ENCODE assay signal across 24 mouse cellular contexts in the genomic region with DNA sequence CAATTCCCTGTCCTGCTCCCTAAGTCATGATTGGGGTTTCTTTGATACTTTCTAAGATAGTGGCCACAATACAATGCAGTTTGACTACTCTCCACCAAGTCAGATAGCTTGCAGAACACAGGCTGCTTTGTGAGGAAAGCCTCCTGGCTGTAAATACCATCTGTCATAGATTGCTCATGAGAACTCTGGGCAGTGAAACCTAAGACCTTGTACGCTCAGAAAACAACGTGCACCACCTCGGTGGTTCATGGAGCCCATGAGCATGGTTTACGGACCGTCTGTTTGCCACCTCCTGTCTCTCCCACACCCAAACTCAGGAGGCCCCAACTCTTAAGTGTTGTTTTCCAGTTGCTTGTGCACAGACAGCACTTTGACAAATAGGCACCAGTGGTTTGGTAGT.
A peak's percentile ranks its signal among the peaks of the same experiment; 100 is the strongest.
DNase-seq lines count a peak whose midpoint lies in the region; ATAC-seq and TF ChIP-seq lines count a peak whose summit lies in the region.
"Had no signal": no experiment of that assay in that cellular context is flagged by ENCODE, and none has a peak within 500 bp of the region (broad histone marks: within the 10 kb centered on the region; RNA-seq: fewer than 3 reads in every experiment).

No protein-coding gene starts in this region.

- 48% methylated on average over 5 of the region's 5 CpGs for WGBS in embryonic facial prominence, embryonic 11.5 days
- WGBS in embryonic facial prominence, embryonic 10.5 days, result 55% methylated on average over 5 of the region's 5 CpGs
- 30% methylated on average over 5 of the region's 5 CpGs for WGBS in kidney, postnatal 0 days
- 33% methylated on average over 5 of the region's 5 CpGs for WGBS in embryonic facial prominence, embryonic 14.5 days
- WGBS in liver, embryonic 14.5 days (ENCODE audit: insufficient replicate concordance), result 70% methylated on average over 5 of the region's 5 CpGs

- H3K9ac ChIP-seq in embryonic facial prominence, embryonic 11.5 days (replicated peaks; ENCODE audit: low read length), result no peak overlapping the region
- H3K9ac ChIP-seq in kidney, postnatal 0 days (ENCODE audit: low read depth, low read length), result no peak overlapping the region
- H3K9ac ChIP-seq in embryonic facial prominence, embryonic 14.5 days (ENCODE audit: low read depth, low read length), result no peak overlapping the region
- no peak overlapping the region for H3K9ac ChIP-seq in liver, embryonic 14.5 days (replicated peaks)
- H3K9ac ChIP-seq: neural tube, embryonic 15.5 days had no signal

- no peaks in the 10 kb centered on the region for H3K36me3 ChIP-seq in embryonic facial prominence, embryonic 11.5 days (replicated peaks; ENCODE audit: control insufficient read depth, insufficient read depth, low read depth, low read length)
- H3K36me3 ChIP-seq in embryonic facial prominence, embryonic 10.5 days (replicated peaks), result peaks cover 23% of the 10 kb centered on the region
- no peaks in the 10 kb centered on the region for H3K36me3 ChIP-seq in kidney, postnatal 0 days (ENCODE audit: insufficient read depth, low read length)
- 0 out of 2 replicates have a peak, but pooled peaks cover 5% of the 10 kb centered on the region for H3K36me3 ChIP-seq in embryonic facial prominence, embryonic 14.5 days (ENCODE audit: control insufficient read depth, insufficient read depth, low read length)
- no peaks in the 10 kb centered on the region; the same call in 1 of the 2 replicates for H3K36me3 ChIP-seq in liver, embryonic 14.5 days (replicated peaks; ENCODE audit: control insufficient read depth, insufficient read depth, low read depth)
- H3K36me3 ChIP-seq: neural tube, embryonic 15.5 days had no signal

- DNase-seq in embryonic facial prominence, embryonic 11.5 days (ENCODE audit: low spot score), result peak; percentile 34
- no peak for DNase-seq in embryonic facial prominence, embryonic 10.5 days (ENCODE audit: low spot score)
- peak; percentile 57 for DNase-seq in kidney, postnatal 0 days (ENCODE audit: low spot score)
- DNase-seq in kidney, postnatal 14 days, result no peak
- DNase-seq in embryonic facial prominence, embryonic 14.5 days (ENCODE audit: low spot score), result peak; percentile 39
- DNase-seq in liver, embryonic 14.5 days (ENCODE audit: low read depth in 3 of 3, low spot score in 3 of 3), result no peak
- no peak for DNase-seq in heart, adult 9 months (ENCODE audit: low spot score in 2 of 2)
- DNase-seq in heart, postnatal 14 days, result no peak
- DNase-seq: adrenal gland, postnatal 36 days; cerebellum, adult 11 months; cerebellum, adult 9-11 months; kidney, adult 8-10 months; layer of hippocampus, adult 9-11 months; left cerebral cortex, postnatal 4 days; lung, adult 18-20 months; lung, postnatal 10 days; right cerebral cortex, adult 18-20 months; thymus, adult 18-20 months; thymus, postnatal 4 days had no signal

- H3K9me3 ChIP-seq in embryonic facial prominence, embryonic 11.5 days (replicated peaks; ENCODE audit: control insufficient read depth, low read length), result no peaks in the 10 kb centered on the region
- no peaks in the 10 kb centered on the region for H3K9me3 ChIP-seq in embryonic facial prominence, embryonic 10.5 days
- no peaks in the 10 kb centered on the region for H3K9me3 ChIP-seq in kidney, postnatal 0 days (replicated peaks; ENCODE audit: low read length)
- H3K9me3 ChIP-seq in embryonic facial prominence, embryonic 14.5 days (ENCODE audit: control insufficient read depth, low read length), result no peaks in the 10 kb centered on the region
- no peaks in the 10 kb centered on the region for H3K9me3 ChIP-seq in liver, embryonic 14.5 days (ENCODE audit: control insufficient read depth, low read length)
- H3K9me3 ChIP-seq: hindbrain, embryonic 10.5 days; neural tube, embryonic 15.5 days had no signal

- no peak for TF ChIP-seq EP300 in liver, embryonic 14.5 days (IDR thresholded peaks at IDR 0.05; ENCODE audit: low read depth)

- no peak overlapping the region for H3K4me3 ChIP-seq in embryonic facial prominence, embryonic 11.5 days (ENCODE audit: low read depth, low read length)
- no peak overlapping the region for H3K4me3 ChIP-seq in embryonic facial prominence, embryonic 10.5 days
- H3K4me3 ChIP-seq in kidney, postnatal 0 days (replicated peaks; ENCODE audit: low read depth, low read length), result no peak overlapping the region
- no peak overlapping the region for H3K4me3 ChIP-seq in embryonic facial prominence, embryonic 14.5 days (ENCODE audit: low read depth, low read length)
- no peak overlapping the region for H3K4me3 ChIP-seq in liver, embryonic 14.5 days (ENCODE audit: insufficient read depth in 1 of 2, low read depth in 2 of 2, low read length in 2 of 2)
- H3K4me3 ChIP-seq: hindbrain, embryonic 10.5 days; neural tube, embryonic 15.5 days had no signal

- no peaks in the 10 kb centered on the region for H3K4me1 ChIP-seq in embryonic facial prominence, embryonic 11.5 days (ENCODE audit: control insufficient read depth, insufficient read depth, low read length)
- H3K4me1 ChIP-seq in embryonic facial prominence, embryonic 10.5 days, result peaks cover 24% of the 10 kb centered on the region
- peaks cover 8% of the 10 kb centered on the region; the same call in 1 of the 2 replicates for H3K4me1 ChIP-seq in kidney, postnatal 0 days (replicated peaks; ENCODE audit: insufficient read depth, low read length)
- peaks cover 14% of the 10 kb centered on the region for H3K4me1 ChIP-seq in embryonic facial prominence, embryonic 14.5 days (ENCODE audit: control insufficient read depth, insufficient read depth, low read length)
- H3K4me1 ChIP-seq in liver, embryonic 14.5 days (replicated peaks; ENCODE audit: control insufficient read depth in 2 of 2, insufficient read depth in 2 of 2, low read length in 1 of 2), result peaks cover 26 to 30% of the 10 kb centered on the region in 2 experiments

- no peaks in the 10 kb centered on the region for H3K27me3 ChIP-seq in embryonic facial prominence, embryonic 11.5 days (ENCODE audit: control insufficient read depth, insufficient read depth, low read length)
- no peaks in the 10 kb centered on the region for H3K27me3 ChIP-seq in embryonic facial prominence, embryonic 10.5 days (replicated peaks; ENCODE audit: low read depth, poor library complexity, severe bottlenecking)
- no peaks in the 10 kb centered on the region for H3K27me3 ChIP-seq in kidney, postnatal 0 days (ENCODE audit: insufficient read depth, low read length)
- H3K27me3 ChIP-seq in embryonic facial prominence, embryonic 14.5 days (replicated peaks; ENCODE audit: control insufficient read depth, insufficient read depth, low read length), result no peaks in the 10 kb centered on the region
- no peaks in the 10 kb centered on the region for H3K27me3 ChIP-seq in liver, embryonic 14.5 days (ENCODE audit: control insufficient read depth, insufficient read depth, low read length)
- H3K27me3 ChIP-seq: neural tube, embryonic 15.5 days had no signal

- ATAC-seq in embryonic facial prominence, embryonic 11.5 days (replicated peaks; ENCODE audit: insufficient number of reproducible peaks, low FRiP score, low TSS enrichment, low read depth), result no peak
- ATAC-seq in kidney, postnatal 0 days (replicated peaks; ENCODE audit: low FRiP score, low read depth), result no peak
- peak; percentile 67 for ATAC-seq in embryonic facial prominence, embryonic 14.5 days (ENCODE audit: low read depth)
- no peak for ATAC-seq in liver, embryonic 14.5 days (ENCODE audit: insufficient read depth)
- ATAC-seq: CD4-positive, CD25-positive, alpha-beta regulatory T cell, adult 4 months had no signal

- no peak overlapping the region for H3K4me2 ChIP-seq in embryonic facial prominence, embryonic 11.5 days (ENCODE audit: low read depth, low read length)
- no peak overlapping the region for H3K4me2 ChIP-seq in kidney, postnatal 0 days (ENCODE audit: low read length)
- no peak overlapping the region for H3K4me2 ChIP-seq in embryonic facial prominence, embryonic 14.5 days (ENCODE audit: low read depth, low read length)
- H3K4me2 ChIP-seq in liver, embryonic 14.5 days (ENCODE audit: low read depth), result no peak overlapping the region
- H3K4me2 ChIP-seq: heart, embryonic 11.5 days; midbrain, embryonic 11.5 days; neural tube, embryonic 15.5 days had no signal

- intact Hi-C loops in heart, postnatal 14 days (cut with DNase I), result no loop called here

- H3K27ac ChIP-seq in embryonic facial prominence, embryonic 11.5 days (replicated peaks; ENCODE audit: low read depth, low read length), result no peak overlapping the region
- no peak overlapping the region for H3K27ac ChIP-seq in embryonic facial prominence, embryonic 10.5 days (replicated peaks)
- H3K27ac ChIP-seq in kidney, postnatal 0 days, result no peak overlapping the region
- no peak overlapping the region for H3K27ac ChIP-seq in embryonic facial prominence, embryonic 14.5 days (replicated peaks; ENCODE audit: low read depth, low read length)
- peak overlapping the region; percentile 32 for H3K27ac ChIP-seq in liver, embryonic 14.5 days
- H3K27ac ChIP-seq: hindbrain, embryonic 10.5 days; neural tube, embryonic 15.5 days had no signal

- TF ChIP-seq CTCF in kidney, postnatal 0 days (IDR thresholded peaks at IDR 0.05; ENCODE audit: low read depth), result no peak
- no peak for TF ChIP-seq CTCF in liver, embryonic 14.5 days (IDR thresholded peaks at IDR 0.05; ENCODE audit: low read depth)

Comparison
In these comparisons a context has a peak if more than half of its experiments do, and no peak if none do; other contexts are left out.
1. DNase-seq: peak in embryonic facial prominence, embryonic 11.5 days (single experiment), kidney, postnatal 0 days (single experiment) and embryonic facial prominence, embryonic 14.5 days (single experiment); none in embryonic facial prominence, embryonic 10.5 days (single experiment), kidney, postnatal 14 days (single experiment), liver, embryonic 14.5 days (0 of 3), heart, adult 9 months (0 of 2) and heart, postnatal 14 days (0 of 2).